Mouse (Mus musculus): ENCODE measurements around the gene Tnfrsf8. TPM values are rescaled to one million over a fixed set of nuclear protein-coding genes. Genes with fewer than 3 reads are reported as not detected.
"Not testable (repeated sequence)": the region's sequence is repeated elsewhere in the genome, so short reads cannot be mapped to it uniquely, and the experiment has no call there.

The Tnfrsf8 gene
- total RNA-seq, 2 experiments from 2014 or later = 1.1 to 1.4 TPM

GRCm38 (mm10) chr4:145312530-145312929, 2.4 kb downstream of the Tnfrsf8 start:
- peak; percentile 41 for ATAC-seq (replicated peaks; ENCODE audit: poor library complexity)

DNA sequence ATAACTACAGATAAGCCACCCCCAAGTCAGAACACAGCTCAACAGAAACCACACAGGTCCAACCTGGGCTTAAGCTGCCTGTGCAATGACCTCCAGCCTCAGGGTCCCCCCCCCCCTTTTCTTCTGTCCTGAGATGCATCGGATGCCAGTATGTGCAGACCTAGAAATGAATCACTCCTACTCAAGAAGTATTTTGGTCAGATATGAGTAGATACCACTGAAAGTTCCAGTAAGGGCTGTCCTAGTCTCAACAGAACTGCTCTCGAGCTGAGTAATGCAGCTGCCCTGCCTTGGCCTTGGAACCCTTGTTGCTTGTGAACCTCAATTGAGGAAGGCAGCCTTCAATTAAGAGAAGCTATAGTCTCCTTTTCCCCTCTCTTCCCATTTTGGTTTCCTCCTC, 4.1 kb downstream of the Tnfrsf8 start:
- no peak for ATAC-seq (replicated peaks; ENCODE audit: poor library complexity)

- no peak for ATAC-seq (replicated peaks; ENCODE audit: poor library complexity)
Measured at GRCm38 (mm10) chr4:145306422-145306821, 8.5 kb downstream of the Tnfrsf8 start.

DNA sequence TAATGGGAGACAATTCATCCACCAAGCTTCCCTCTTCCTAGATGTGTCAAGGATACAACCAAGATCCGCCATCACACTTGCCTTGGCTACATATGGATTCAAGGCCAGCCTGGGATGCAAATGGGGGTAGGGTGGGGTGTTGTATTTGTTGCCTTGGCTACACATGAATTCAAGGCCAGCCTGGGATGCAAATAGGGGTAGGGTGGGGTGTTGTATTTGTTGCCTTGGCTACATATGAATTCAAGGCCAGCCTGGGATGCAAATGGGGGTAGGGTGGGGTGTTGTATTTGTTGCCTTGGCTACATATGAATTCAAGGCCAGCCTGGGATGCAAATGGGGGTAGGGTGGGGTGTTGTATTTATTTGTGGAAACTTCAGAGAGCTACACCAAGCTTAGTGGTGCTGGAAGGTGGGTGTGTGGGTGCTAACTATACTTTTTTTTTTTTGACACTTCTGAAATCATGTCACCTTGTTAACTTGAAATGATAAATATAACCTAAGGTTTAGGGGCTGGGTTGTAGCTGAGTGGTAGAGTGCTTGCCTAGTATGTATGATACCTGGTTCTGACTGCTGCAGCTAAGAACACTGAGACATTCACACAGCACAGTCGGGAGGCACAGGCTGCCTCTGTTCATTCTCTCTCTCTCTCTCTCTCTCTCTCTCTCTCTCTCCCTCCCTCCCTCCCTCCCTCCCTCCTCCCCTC, 9.2 kb downstream of the Tnfrsf8 start:
- ATAC-seq (replicated peaks; ENCODE audit: poor library complexity) = not testable (repeated sequence)

DNA sequence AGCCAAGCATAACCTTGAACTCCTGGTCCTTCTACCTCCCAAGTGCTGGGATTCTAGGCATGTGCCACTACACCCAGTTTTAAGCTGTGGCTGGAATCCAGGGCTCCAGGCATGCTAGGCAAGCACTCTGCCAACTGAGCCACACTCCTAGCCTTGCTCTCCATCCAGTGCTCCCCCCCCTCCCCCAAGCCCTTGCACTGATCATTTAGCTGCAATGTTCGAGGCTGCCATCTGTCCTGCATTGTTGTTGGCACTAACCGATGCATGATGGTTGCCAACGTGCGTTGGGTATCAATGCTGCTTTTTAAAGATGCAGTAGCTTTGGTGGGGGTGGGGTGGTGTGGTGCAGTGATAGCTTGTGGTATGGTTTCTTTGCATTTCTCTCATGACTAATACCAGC, 10.9 kb downstream of the Tnfrsf8 start:
- ATAC-seq (replicated peaks; ENCODE audit: poor library complexity) = no peak

- no peak for ATAC-seq (replicated peaks; ENCODE audit: poor library complexity)
Measured at GRCm38 (mm10) chr4:145302106-145302505, 12.9 kb downstream of the Tnfrsf8 start.

- ATAC-seq (replicated peaks; ENCODE audit: poor library complexity) = peak; percentile 85
Measured at GRCm38 (mm10) chr4:145300210-145300927, 14.6 kb downstream of the Tnfrsf8 start.

- ATAC-seq (replicated peaks; ENCODE audit: poor library complexity) = no peak
Measured at GRCm38 (mm10) chr4:145299355-145299754, 15.6 kb downstream of the Tnfrsf8 start.

DNA sequence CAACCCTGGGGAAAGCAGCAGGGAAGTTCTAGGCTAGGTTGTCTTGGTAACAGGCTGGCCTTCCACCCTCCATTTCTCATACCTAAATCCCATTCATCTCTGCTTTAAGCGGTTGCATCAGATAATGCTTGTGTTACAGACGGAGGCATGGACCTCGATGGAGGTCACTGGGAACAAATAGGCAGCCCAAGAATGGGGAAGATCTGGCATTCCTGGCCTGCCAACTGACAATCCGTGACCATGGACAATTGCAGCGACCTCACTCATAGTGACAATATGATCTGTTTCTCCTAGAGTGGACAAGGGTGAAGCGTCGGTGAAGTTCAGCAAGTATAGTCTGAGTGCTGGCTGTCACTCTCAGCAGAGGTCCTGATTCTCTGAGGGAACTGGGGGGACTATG, 16.1 kb downstream of the Tnfrsf8 start:
- ATAC-seq (replicated peaks; ENCODE audit: poor library complexity) = no peak

- ATAC-seq (replicated peaks; ENCODE audit: poor library complexity) = peak; percentile 59
Measured at GRCm38 (mm10) chr4:145295589-145296300, 19.2 kb downstream of the Tnfrsf8 start.

- peak; percentile 52 for ATAC-seq (replicated peaks; ENCODE audit: poor library complexity)
Measured at GRCm38 (mm10) chr4:145294588-145294987, 20.4 kb downstream of the Tnfrsf8 start.

- ATAC-seq (replicated peaks; ENCODE audit: poor library complexity) = peak; percentile 99
Measured at GRCm38 (mm10) chr4:145286369-145287120, 28.4 kb downstream of the Tnfrsf8 start.

- no peak for ATAC-seq (replicated peaks; ENCODE audit: poor library complexity)
Measured at GRCm38 (mm10) chr4:145284675-145285074, 30.3 kb downstream of the Tnfrsf8 start.

GRCm38 (mm10) chr4:145283441-145283840, 31.5 kb downstream of the Tnfrsf8 start:
- no peak for ATAC-seq (replicated peaks; ENCODE audit: poor library complexity)

DNA sequence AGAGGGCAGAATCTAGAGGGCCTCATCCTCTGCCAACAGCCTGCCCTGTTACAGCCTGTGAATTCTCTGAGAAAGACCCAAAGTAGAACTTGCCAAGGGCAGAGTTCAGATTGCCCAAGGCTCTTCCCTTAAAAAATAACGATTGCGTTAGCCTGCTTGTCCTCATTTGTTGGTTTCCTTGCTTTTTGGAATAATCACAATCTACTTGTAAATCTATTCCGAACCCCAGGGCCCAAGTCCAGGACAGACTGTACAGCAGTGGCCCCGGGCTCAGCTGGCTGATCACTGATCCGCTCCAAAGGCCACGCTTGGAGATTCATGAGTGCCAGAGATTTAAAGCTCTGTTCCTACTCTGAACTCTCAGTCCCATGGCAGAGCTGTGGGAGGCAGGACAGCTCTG, 34.0 kb downstream of the Tnfrsf8 start:
- no peak for ATAC-seq (replicated peaks; ENCODE audit: poor library complexity)

GRCm38 (mm10) chr4:145278724-145279370, 36.1 kb downstream of the Tnfrsf8 start:
- no peak for ATAC-seq (replicated peaks; ENCODE audit: poor library complexity)

DNA sequence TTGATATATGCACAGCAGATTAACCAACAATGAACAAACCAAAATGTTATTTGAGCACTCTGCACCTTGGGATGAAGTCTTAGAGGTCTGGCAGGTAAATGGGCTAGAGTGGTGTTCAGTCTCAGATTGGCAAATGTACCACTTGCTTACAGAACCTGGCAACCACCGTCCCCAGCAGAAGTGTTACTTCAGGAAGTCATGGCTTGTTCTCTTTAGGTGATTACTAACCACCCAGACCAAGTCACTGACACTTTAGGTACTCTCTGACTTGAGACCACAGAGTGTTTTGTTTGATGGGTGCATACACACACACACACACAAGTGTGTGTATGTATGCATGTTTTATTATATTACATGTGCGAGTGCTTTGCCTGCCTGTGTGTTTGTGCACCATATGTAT, 36.7 kb downstream of the Tnfrsf8 start:
- ATAC-seq (replicated peaks; ENCODE audit: poor library complexity) = no peak

DNA sequence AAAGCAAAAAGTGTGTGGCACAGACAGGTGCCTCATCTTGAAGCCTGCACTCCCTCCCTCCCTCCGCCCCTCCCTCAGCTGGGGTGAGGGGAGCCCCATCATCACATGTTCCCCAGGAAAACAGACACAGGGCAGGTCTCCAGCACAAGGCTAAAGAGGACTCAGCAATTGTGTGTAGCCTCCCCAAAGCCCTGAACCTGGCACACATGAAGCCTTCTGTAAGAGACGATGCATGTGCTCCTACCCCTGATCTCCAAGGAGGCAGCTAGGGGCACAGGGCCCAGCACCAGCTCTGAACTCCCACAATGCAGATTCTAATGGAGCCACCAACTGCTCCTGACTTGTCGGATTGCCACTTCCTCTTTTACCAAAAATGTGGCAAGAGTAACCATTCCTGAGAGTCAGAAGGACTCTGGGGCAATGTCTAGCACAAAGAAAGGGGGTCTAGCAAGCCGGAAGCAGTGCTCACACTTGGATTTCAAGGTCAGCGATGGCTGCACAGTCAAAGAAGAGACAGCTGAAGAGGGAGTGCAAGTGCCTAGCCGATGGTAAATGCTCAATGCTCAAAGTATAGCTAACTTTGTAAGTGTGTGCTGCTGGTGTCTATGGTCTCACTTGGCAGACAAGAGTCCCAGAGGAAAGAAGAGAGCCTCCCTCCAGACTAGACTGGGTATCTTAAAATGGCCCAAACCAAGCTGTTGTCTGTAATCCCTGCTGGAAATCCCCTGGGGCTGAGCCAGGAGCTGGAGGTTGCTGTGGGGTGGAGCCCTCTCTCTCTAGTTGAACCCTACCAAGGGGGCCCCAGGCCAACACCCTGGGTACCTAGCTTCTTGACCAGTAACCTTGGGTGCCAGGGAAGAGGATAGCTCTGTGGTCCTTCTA, 38.4 kb downstream of the Tnfrsf8 start:
- ATAC-seq (replicated peaks; ENCODE audit: poor library complexity) = peak; percentile 88

- ATAC-seq (replicated peaks; ENCODE audit: poor library complexity) = no peak
Measured at GRCm38 (mm10) chr4:145274887-145275286, 40.1 kb downstream of the Tnfrsf8 start.

DNA sequence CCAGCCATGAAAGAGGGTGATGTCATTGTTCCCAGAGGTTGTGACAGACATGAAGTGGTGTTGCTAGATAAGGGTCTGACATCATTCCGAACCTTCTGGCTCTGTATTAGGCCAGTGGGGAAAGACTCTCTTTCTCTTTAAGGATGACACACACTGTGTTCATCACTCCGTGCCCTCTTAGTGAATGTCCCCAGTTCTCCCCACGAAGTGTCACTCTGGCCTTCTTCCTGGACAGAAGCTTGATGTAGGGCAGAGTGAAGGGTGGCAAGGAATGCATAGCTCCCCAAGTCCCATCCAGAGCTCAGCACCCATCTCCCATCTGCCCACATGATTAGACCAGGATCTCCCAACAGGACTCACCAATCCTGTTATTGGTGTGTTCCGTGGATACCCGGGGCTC, 41.0 kb downstream of the Tnfrsf8 start:
- no peak for ATAC-seq (replicated peaks; ENCODE audit: poor library complexity)

Measured in megakaryocyte progenitor cell, adult 5-6 weeks (primary cell).